Mouse (Mus musculus) heart, postnatal 25 days (tissue): ENCODE measurements around the gene Eif3k. TPM values are rescaled to one million over a fixed set of nuclear protein-coding genes. Genes with fewer than 3 reads are reported as not detected.

Experiments
- DNase-seq: peaks from one replicate; pipeline ENCODE4 v3.0.0; 2022; ENCODE audit warnings: low spot score
- intact Hi-C: fragments of 180-260 bp; cut with DNase I; formaldehyde crosslinking; loops from one replicate; pipeline ENCODE4 v1.15.1; 2025
- total RNA-seq, 2 experiments: library from RNA; stranded (reverse); gene quantifications; 2 replicates each; pipeline ENCODE4 v1.2.3; 2021

Eif3k gene
- total RNA-seq, 2 experiments from 2014 or later = 148 to 164 TPM

DNA sequence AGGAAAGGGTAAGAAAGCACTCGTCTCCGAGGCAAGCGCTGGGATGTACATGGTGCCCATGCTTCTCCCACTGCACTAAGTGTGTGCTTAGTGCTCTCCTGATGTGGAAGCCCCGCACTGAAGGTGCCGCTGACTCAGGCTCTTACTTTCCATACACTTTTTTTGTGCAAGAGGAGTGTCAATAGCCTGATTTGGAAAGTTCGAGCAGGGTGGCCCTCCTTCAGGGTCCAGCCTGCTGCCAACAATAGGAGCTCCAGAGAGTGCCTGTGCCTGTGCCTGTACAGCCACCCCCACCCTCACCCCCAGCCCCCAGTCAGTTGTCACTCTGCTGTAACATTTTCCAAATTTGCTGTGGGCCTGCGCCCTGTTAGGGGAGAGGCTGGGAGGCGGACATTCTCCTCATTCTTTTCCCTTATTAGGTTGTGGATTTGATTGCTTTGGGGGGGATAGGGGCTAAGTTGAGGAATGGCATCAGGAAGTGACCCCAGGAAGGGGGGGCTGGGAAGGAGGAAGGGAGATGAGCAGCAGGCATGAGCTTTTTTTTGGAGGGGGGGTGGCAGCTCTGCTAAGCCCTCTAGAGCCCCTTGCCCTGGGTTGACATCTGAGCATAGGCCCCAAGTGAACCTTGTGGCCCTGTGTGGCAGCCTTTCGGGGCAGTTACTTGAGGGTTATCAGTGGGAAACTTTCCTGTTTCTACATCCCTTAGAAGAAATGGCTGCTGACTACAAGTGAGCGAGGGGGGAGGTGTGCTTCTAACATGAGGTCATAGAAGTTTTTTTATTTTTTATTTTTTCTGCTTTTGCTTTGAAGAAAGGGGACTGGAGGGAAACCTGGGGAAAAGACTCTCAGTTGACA lies 36.0 kb downstream of the Eif3k start:
- intact Hi-C loops = no loop called here
- no peak for DNase-seq

GRCm38 (mm10) chr7:28944756-28945415 lies 36.8 kb downstream of the Eif3k start:
- intact Hi-C loops = no loop called here
- no peak for DNase-seq

DNA sequence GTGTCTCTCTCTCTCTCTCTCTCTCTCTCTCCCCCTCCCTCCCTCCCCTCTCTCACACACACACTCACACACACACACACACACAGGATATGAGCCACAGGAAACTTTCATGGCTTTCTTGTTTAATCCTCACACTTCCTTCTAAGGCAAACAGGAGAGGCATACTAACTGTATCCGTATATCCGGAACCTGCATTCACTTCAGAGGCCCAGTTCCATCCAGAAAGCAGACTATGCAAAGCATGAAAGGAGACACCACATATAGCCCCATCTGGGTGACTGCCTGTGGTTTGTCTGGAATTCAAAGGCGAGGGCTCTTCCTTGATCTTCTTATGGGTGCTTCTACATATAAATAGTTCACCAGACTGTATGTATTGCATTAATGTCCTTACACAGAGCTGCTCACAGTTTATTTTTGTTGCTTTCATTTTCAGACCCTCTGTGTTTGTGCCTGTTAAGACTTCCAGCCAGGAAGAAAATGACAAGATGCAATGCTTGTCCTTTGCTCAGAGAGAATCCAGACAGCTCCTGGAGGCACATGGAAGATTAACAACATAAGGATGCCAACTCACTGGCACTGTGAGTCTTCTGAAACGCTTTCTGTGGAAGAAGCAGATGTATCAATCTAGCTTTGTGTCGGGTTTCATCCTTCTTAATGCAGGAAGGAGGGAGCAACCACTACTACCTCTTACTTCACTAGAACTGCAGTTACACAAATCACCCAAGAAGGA lies 38.0 kb downstream of the Eif3k start:
- intact Hi-C loops = no loop called here
- DNase-seq = no peak

GRCm38 (mm10) chr7:28941542-28941941 lies 40.1 kb downstream of the Eif3k start:
- no peak for DNase-seq
- intact Hi-C loops = no loop called here

DNA sequence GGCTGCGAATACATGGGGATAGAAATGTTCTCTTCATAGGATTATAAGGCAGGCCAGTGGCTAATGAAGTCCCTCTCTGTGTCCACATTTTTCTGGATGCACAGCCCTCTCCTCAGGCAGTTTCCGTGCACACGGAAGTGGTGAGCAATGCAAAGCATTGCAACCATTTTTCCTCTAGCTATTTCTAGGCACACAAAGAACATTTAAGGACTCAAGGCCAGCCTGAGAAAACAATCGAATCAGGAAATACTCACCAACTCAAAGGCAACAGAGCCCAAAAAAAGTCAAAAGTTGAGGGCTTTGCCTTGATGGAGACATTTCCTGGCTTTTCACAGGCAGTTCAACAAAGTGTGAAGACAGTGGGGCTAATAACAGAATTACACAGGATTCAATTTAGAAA lies 40.5 kb downstream of the Eif3k start:
- DNase-seq = no peak
- intact Hi-C loops = no loop called here

DNA sequence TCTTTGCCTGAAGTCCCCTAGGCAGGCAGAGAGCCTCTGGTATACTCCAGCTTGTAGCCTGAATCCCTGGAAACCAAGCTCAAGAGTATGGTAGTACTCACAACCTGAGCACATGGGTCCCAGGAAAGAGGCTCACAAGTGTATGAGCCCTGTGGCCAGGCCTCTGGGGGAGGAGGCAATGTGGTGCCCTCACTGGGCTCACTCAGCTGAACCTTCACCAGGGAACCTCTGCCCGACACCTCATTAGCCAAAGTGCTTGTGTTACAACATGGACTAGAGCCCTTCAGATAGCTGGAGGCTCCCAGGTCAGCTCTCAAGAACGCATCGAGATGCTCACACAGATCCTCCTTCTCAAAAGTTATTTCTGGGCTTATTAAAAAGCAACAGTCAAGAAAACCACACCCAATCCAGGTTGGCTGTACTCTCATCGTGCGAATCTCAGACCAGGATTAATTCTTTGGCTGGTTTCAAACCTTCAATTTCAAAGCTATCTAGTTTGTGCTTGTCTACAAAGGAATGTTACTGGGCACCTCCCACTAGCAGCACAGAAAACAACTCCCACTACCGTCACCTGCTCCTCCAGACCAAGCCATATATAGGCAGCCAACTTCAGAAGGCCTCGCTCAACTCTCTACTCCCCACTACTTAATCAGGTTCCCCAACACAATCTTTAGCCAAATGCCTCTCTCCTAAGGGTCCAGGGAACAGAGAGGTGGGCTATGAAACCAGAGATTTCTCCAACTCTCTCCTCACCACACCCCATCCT lies 42.1 kb downstream of the Eif3k start:
- no peak for DNase-seq
- intact Hi-C loops = loop anchor here (2.0 to 5.0 kb wide), 2 partner anchors 21 to 33 kb away; no protein-coding TSS in a partner anchor

GRCm38 (mm10) chr7:28938654-28939053 lies 43.0 kb downstream of the Eif3k start:
- DNase-seq = no peak
- intact Hi-C loops = loop anchor here (2.0 to 5.0 kb wide), 2 partner anchors 22 to 34 kb away; no protein-coding TSS in a partner anchor

- intact Hi-C loops = loop anchor here (5.0 kb wide), 1 partner anchor 36 kb away; no protein-coding TSS in a partner anchor
- peak; percentile 40 for DNase-seq
Measured at GRCm38 (mm10) chr7:28936787-28937186, 44.9 kb downstream of the Eif3k start.

DNA sequence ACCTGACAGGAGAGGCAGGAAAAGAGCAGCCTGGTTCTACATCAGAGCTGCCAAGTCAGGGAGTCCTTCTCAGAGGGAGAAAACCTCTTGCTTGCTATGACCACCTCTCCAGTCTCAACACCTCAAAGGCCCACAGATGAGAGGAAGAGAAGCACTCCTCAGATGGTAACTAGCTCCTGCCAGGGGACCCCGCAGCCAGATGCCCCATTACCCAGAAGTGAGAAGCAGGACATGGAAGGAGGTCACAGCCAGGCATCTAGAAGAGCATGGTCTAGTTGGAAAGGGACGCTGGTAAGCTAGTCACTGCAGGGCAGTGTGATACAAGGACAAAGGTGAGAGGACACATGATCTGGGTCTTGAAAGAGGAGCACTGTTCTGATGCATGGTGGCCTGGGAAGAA lies 47.8 kb downstream of the Eif3k start:
- intact Hi-C loops = loop anchor here (2.0 kb wide), 1 partner anchor 27 kb away; no protein-coding TSS in a partner anchor

DNA sequence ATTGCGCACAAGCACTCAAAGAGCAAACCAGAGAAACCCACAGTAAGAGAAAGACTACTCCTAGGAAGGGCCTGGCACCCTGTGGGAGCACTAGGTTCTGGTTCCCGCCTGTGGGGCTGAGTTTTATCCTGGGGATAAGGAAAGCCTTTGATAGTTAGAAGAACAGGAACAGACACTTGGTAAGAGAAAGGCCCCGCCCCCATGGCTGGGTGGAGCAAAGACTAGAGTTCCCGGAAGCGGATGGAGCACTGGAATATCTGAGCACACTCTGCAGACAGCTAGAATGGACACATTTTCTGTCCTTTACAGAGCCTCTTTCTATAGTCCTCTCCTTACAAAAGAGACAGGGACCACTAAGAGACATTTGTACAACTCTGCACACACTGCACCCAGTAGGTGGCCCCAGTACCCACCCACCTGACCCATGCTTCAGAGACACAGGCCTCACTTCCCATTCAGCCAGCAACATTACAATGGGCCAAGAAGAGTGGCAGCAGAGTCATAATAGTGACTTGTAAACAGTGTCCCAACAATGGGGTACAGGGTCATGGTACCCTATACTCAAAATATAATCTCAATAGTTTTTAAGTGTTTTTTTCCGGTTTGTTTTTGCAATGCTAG lies 49.1 kb downstream of the Eif3k start:
- intact Hi-C loops = loop anchor here (2.0 kb wide), 1 partner anchor 26 kb away; no protein-coding TSS in a partner anchor
- no peak for DNase-seq

More for the DNA sequence above, 47.8 kb downstream of the Eif3k start:
- no peak for DNase-seq

DNA sequence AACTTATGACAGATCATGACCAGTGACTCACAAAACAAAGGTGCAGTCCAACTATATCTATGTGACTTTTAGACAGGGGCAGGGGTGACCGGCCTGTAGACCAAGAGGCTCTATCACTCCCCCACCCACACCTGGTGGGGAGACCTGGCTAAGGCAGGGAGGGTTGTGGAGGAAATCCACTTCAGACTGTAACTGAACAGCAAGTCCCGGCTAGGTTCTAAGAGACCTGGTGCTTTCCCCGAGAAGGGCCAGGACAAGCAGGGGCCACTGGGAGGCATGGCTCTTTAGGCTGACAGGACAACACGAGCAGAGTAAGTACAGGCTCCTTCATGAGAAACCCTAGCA lies 50.0 kb downstream of the Eif3k start:
- intact Hi-C loops = loop anchor here (2.0 kb wide), 2 partner anchors 21 to 25 kb away; no protein-coding TSS in a partner anchor
- DNase-seq = no peak

GRCm38 (mm10) chr7:28931032-28931694 lies 50.5 kb downstream of the Eif3k start:
- intact Hi-C loops = loop anchor here (2.0 kb wide), 1 partner anchor 22 kb away; no protein-coding TSS in a partner anchor
- no peak for DNase-seq

- intact Hi-C loops = loop anchor here (2.0 kb wide), 1 partner anchor 22 kb away; no protein-coding TSS in a partner anchor
- no peak for DNase-seq
Measured at GRCm38 (mm10) chr7:28930320-28931031, 51.2 kb downstream of the Eif3k start.

GRCm38 (mm10) chr7:28929381-28929780 lies 52.3 kb downstream of the Eif3k start:
- intact Hi-C loops = no loop called here
- no peak for DNase-seq

DNA sequence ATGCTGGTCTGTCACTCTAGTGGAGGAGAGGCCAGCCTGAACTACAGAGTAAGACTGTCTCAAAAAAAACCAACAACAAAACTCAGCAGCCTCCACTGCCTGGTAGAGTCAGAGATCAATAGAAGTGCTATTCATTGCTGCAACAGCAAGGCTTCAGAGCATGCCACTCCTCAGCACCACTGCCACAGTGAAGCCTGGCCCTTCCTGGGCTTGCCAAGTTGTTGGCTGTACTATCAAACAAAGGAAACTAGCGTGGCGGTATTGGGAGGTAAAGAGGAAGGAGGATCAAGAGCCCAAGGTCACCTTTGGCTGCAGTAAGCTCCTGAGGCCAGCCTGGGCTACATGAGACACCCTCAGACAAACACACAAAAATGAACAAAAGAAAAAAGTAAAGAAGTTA lies 55.5 kb downstream of the Eif3k start:
- intact Hi-C loops = no loop called here
- no peak for DNase-seq

GRCm38 (mm10) chr7:28925317-28925716 lies 56.3 kb downstream of the Eif3k start:
- peak; percentile 78 for DNase-seq
- intact Hi-C loops = no loop called here

DNA sequence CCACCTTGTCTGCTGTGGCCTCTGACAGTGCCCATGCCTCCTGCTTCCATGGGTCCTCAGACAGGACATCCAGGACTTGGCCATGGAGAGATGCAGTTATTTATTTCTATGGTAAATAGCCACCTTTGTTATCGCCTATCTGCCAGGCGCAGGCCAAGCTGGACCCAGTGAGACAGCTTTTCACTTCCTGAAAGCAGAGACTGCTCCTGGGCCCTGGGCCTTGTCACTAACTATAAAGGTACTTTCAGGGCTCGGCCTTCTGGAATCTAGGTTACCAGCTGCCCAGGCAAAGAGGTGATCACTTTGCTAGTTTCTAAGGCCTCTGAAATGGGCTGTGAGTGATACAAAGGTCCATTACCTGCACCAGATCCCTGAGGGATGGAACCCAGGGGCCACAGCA lies 56.9 kb downstream of the Eif3k start:
- DNase-seq = no peak

GRCm38 (mm10) chr7:28923865-28924291 lies 57.8 kb downstream of the Eif3k start:
- intact Hi-C loops = loop anchor here (5.0 kb wide), 1 partner anchor 33 kb away; no protein-coding TSS in a partner anchor
- DNase-seq = peak; percentile 40

More for the DNA sequence above, 56.9 kb downstream of the Eif3k start:
- intact Hi-C loops = loop anchor here (5.0 kb wide), 1 partner anchor 32 kb away; no protein-coding TSS in a partner anchor
